Mouse (Mus musculus) stomach, postnatal 0 days (tissue): ENCODE measurements at regions not wholly inside any gene's neighbourhood (a gene's known extent, or its start where the extent isn't known, plus 50 kb on each side); places are given as distances from the start of the nearest gene placed in this dataset.

ENCODE experiments used
- ATAC-seq: fragments of 200-750 bp; cut with Nextera tagmentation; 2 replicates; pipeline ENCODE4 v1.8.0; 2017; ENCODE audit not compliant: low FRiP score, low TSS enrichment
- DNase-seq: peaks from one replicate; pipeline ENCODE4 v3.0.0-alpha.2; 2016; ENCODE audit warnings: low spot score
- H3K27ac ChIP-seq: fragments of 300-500 bp; sonication (generic); replicated peaks from 2 replicates; pipeline ENCODE4 v1.5.1; 2014; ENCODE audit warnings: mild to moderate bottlenecking, control low read depth
- H3K27me3 ChIP-seq: fragments of 300-500 bp; sonication (generic); 2 replicates; pipeline ENCODE4 v1.6.1; 2014; ENCODE audit warnings: low read length; ENCODE audit not compliant: control insufficient read depth, insufficient read depth
- H3K36me3 ChIP-seq: fragments of 300-500 bp; sonication (generic); 2 replicates; pipeline ENCODE4 v1.6.1; 2014; ENCODE audit warnings: low read length, mixed read lengths; ENCODE audit not compliant: control insufficient read depth, insufficient read depth
- H3K4me1 ChIP-seq: fragments of 300-500 bp; sonication (generic); replicated peaks from 2 replicates; pipeline ENCODE4 v1.6.1; 2014; ENCODE audit warnings: antibody characterized with exemption; ENCODE audit not compliant: control insufficient read depth, insufficient read depth
- H3K4me2 ChIP-seq: fragments of 300-500 bp; sonication (generic); replicated peaks from 2 replicates; pipeline ENCODE4 v1.6.1; 2014; ENCODE audit warnings: low read depth, mild to moderate bottlenecking, control low read depth, moderate library complexity
- H3K4me3 ChIP-seq: fragments of 300-500 bp; sonication (generic); 2 replicates; pipeline ENCODE4 v1.5.1; 2014; ENCODE audit warnings: low read depth, low read length, control low read depth
- H3K9ac ChIP-seq: fragments of 300-500 bp; sonication (generic); 2 replicates; pipeline ENCODE4 v1.6.1; 2014; ENCODE audit warnings: mild to moderate bottlenecking, low read length, control low read depth, mixed read lengths
- H3K9me3 ChIP-seq: fragments of 300-500 bp; sonication (generic); 2 replicates; pipeline ENCODE4 v1.6.1; 2016; ENCODE audit warnings: low read length; ENCODE audit not compliant: control insufficient read depth
- CTCF ChIP-seq: IDR thresholded peaks from 2 replicates; pipeline ENCODE4 v1.5.1; 2016; ENCODE audit warnings: antibody characterized with exemption, low read depth, mild to moderate bottlenecking, moderate library complexity
- WGBS: fragments of 180-500 bp; shearing (Covaris S2); extraction: QIAGEN DNeasy Blood & Tissue Kit; methylation state at CpG from one replicate; pipeline ENCODE4 v1.1.7; 2014; 5-methylcytosine and 5-hydroxymethylcytosine counted together

DNA sequence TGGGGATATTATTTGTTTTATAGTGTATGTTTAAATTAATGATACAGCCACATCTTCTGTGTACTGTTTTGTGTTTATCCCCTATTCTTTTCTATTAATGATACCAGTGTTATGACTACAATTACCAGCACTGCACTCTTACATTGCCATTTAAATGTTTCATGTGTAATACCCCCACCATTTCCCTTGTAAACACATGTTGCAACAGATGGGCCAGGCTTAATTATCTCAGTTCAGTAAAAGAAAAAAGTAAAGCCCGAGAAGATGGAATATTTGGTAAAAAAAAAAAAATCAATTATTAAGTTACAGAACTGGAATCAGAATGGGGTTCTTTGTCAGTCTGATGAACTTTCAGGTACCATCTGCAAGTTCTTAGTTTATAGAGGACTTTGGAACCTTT, 158.3 kb upstream of the Cntn5 start:
- DNase-seq (no peak), ATAC-seq (no peak)
- no peak overlapping the region for H3K9ac ChIP-seq
- no peak for TF ChIP-seq CTCF
- H3K4me2 ChIP-seq: no peak overlapping the region
- no peaks in the 10 kb centered on the region for H3K36me3 ChIP-seq
- no peaks in the 10 kb centered on the region for H3K27me3 ChIP-seq
- H3K27ac ChIP-seq: no peak overlapping the region
- no peaks in the 10 kb centered on the region for H3K4me1 ChIP-seq
- no peaks in the 10 kb centered on the region for H3K9me3 ChIP-seq
- no peak overlapping the region for H3K4me3 ChIP-seq
- WGBS: 61% methylated on average over 1 of the region's 1 CpGs
